Mouse (Mus musculus) ES-Bruce4 (cell line): Measurements from ENCODE around the gene Ak9.

ENCODE experiments used
- CTCF ChIP-seq: IDR thresholded peaks from one replicate; pipeline ENCODE4 v1.8.1; 2011; ENCODE audit warnings: low read depth, low read length
- EP300 ChIP-seq: IDR thresholded peaks from 2 replicates; pipeline ENCODE4 v1.6.1; 2011; ENCODE audit warnings: low read depth, low read length; ENCODE audit not compliant: insufficient read depth
- POLR2A ChIP-seq: IDR thresholded peaks from one replicate; pipeline ENCODE4 v1.8.1; 2011; ENCODE audit warnings: low read length; ENCODE audit not compliant: insufficient read depth

GRCm38 (mm10) chr10:41278808-41279207 is 25.0 kb upstream of the Ak9 start:
- TF ChIP-seq CTCF (no peak), POLR2A (no peak), EP300 (no peak)
